Mouse (Mus musculus) limb, embryonic 11.5 days (tissue): Measurements from ENCODE around the gene Ebf4. TPM values are rescaled to one million over a fixed set of nuclear protein-coding genes. Genes with fewer than 3 reads are reported as not detected.

Experiments used
- ATAC-seq: fragments of 200-750 bp; cut with Nextera tagmentation; 2 replicates; pipeline ENCODE4 v1.8.0; 2017; ENCODE audit warnings: low read depth; ENCODE audit not compliant: insufficient number of reproducible peaks, low FRiP score, low TSS enrichment
- DNase-seq: peaks from one replicate; pipeline ENCODE4 v3.0.0-alpha.2; 2015; ENCODE audit warnings: low spot score
- H3K27ac ChIP-seq: fragments of 300-500 bp; sonication (generic); replicated peaks from 2 replicates; pipeline ENCODE4 v1.5.1; 2014; ENCODE audit warnings: low read depth, mild to moderate bottlenecking, low read length
- H3K27me3 ChIP-seq: fragments of 300-500 bp; sonication (generic); 2 replicates; pipeline ENCODE4 v1.6.1; 2014; ENCODE audit warnings: mild to moderate bottlenecking, low read length, mixed read lengths; ENCODE audit not compliant: control insufficient read depth, insufficient read depth
- H3K36me3 ChIP-seq: fragments of 300-500 bp; sonication (generic); 2 replicates; pipeline ENCODE4 v1.6.1; 2014; ENCODE audit warnings: mild to moderate bottlenecking, low read length, moderate library complexity, mixed read lengths; ENCODE audit not compliant: control insufficient read depth, insufficient read depth
- H3K4me1 ChIP-seq: fragments of 300-500 bp; sonication (generic); 2 replicates; pipeline ENCODE4 v1.6.1; 2014; ENCODE audit warnings: low read length, mixed read lengths; ENCODE audit not compliant: control insufficient read depth, insufficient read depth
- H3K4me2 ChIP-seq: fragments of 300-500 bp; sonication (generic); 2 replicates; pipeline ENCODE4 v1.6.1; 2014; ENCODE audit warnings: low read depth, mild to moderate bottlenecking, moderate library complexity; ENCODE audit not compliant: severe bottlenecking
- H3K4me3 ChIP-seq: fragments of 300-500 bp; sonication (generic); 2 replicates; pipeline ENCODE4 v1.5.1; 2014; ENCODE audit warnings: low read depth, low read length
- H3K9ac ChIP-seq: fragments of 300-500 bp; sonication (generic); 2 replicates; pipeline ENCODE4 v1.6.1; 2014; ENCODE audit warnings: mild to moderate bottlenecking, low read length
- H3K9me3 ChIP-seq: fragments of 300-500 bp; sonication (generic); 2 replicates; pipeline ENCODE4 v1.6.1; 2016; ENCODE audit warnings: low read length; ENCODE audit not compliant: control insufficient read depth
- WGBS: fragments of 180-500 bp; shearing (Covaris S2); extraction: QIAGEN DNeasy Blood & Tissue Kit; methylation state at CpG from one replicate; pipeline ENCODE4 v1.1.7; 2014; 5-methylcytosine and 5-hydroxymethylcytosine counted together
- polyA plus RNA-seq: library from polyadenylated mRNA; unstranded; fragments of >200 nt; fragmentation: Nextera tagmentation; extraction: Ambion mirVana; gene quantifications from 2 replicates; pipeline ENCODE4 v1.2.1, GENCODE M21; 2014

Gene Ebf4
- polyA plus RNA-seq, 1 experiment from 2014 or later: 1.8 TPM

- DNase-seq (no peak), ATAC-seq (no peak)
- Histone ChIP-seq H3K9me3 (no peaks in the 10 kb centered on the region), H3K4me3 (no peak overlapping the region), H3K27ac (no peak overlapping the region), H3K4me2 (no peak overlapping the region), H3K4me1 (no peaks in the 10 kb centered on the region), H3K27me3 (no peaks in the 10 kb centered on the region), H3K36me3 (no peaks in the 10 kb centered on the region), H3K9ac (no peak overlapping the region)
- 76% methylated on average over 6 of the region's 6 CpGs for WGBS
Observed at GRCm38 (mm10) chr2:130414094-130414856, 119.3 kb downstream of the Ebf4 start.

Other genes starting within 250 kb of the Ebf4 start
- not detected in 2 replicates for gene Tgm6, start 182.8 kb upstream of the Ebf4 start, polyA plus RNA-seq
- gene Snrpb, start 115.8 kb upstream of the Ebf4 start, polyA plus RNA-seq: 844 and 891 TPM in 2 replicates
- gene Tmc2, start 100.0 kb upstream of the Ebf4 start, polyA plus RNA-seq: not detected in 2 replicates
- gene Nop56, start 20.7 kb upstream of the Ebf4 start, polyA plus RNA-seq: 383 and 407 TPM in 2 replicates
- 145 and 148 TPM in 2 replicates for gene Idh3b, start 10.6 kb upstream of the Ebf4 start, polyA plus RNA-seq
- 62.3 and 64.2 TPM in 2 replicates for gene Cpxm1, start 102.4 kb downstream of the Ebf4 start, polyA plus RNA-seq
- not detected in 2 replicates for gene Gm28372, start 110.1 kb downstream of the Ebf4 start, polyA plus RNA-seq
- not detected in 2 replicates for gene 1700020A23Rik, start 110.1 kb downstream of the Ebf4 start, polyA plus RNA-seq
- gene Tmem239, start 111.3 kb downstream of the Ebf4 start, polyA plus RNA-seq: 0.11 TPM in 1 of 2 replicates, not detected in the other
- gene Vps16, start 129.2 kb downstream of the Ebf4 start, polyA plus RNA-seq: 79.8 and 89.2 TPM in 2 replicates
- 10.9 and 11.4 TPM in 2 replicates for gene Pced1a, start 129.5 kb downstream of the Ebf4 start, polyA plus RNA-seq
- gene Ptpra, start 155.1 kb downstream of the Ebf4 start, polyA plus RNA-seq: 88.6 and 98.5 TPM in 2 replicates